In the genomic region with DNA sequence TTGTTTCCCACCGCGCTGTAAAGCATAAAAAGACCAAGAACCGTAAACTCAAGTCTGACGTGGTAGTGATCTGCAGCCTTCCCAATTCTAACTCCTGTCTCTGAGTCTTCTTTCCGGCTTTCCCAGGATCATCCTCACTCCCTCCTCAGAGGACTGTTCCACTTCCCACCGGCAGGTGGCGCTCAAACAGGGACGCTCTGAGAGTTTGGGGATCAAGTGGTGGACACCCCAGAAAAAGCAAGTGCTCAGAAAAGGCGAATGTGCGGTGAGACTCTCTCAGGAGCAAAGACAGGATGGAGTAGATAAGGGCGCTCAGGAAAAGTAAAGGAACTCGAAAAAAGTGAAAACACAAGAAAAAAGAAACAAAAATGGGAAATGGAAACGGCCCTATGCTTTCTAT, we compare ENCODE assay signal across 8 mouse cellular contexts. TPM values are rescaled to one million over a fixed set of nuclear protein-coding genes. Genes with fewer than 3 reads are reported as not detected.
DNase-seq lines count a peak whose midpoint lies in the region; ATAC-seq and TF ChIP-seq lines count a peak whose summit lies in the region.

No protein-coding gene starts in this region.

- TF ChIP-seq POLR2A in cortical plate, adult 2 months (IDR thresholded peaks at IDR 0.05; ENCODE audit: extremely low read depth, insufficient read depth, low read length): no peak
- TF ChIP-seq POLR2A in thymus, adult 2 months (IDR thresholded peaks at IDR 0.05; ENCODE audit: control insufficient read depth, extremely low read depth, insufficient read depth, low read length, poor library complexity): no peak

- peak; percentile 76 for TF ChIP-seq CTCF in cortical plate, adult 2 months (IDR thresholded peaks at IDR 0.05; ENCODE audit: extremely low read depth, insufficient read depth, low read length)
- peak; percentile 82; the same call in 1 of the 2 replicates for TF ChIP-seq CTCF in thymus, adult 2 months (IDR thresholded peaks at IDR 0.05; ENCODE audit: borderline replicate concordance, control insufficient read depth, extremely low read depth, insufficient read depth, low read length, poor library complexity)

- H3K27me3 ChIP-seq in liver, embryonic 11.5 days (replicated peaks; ENCODE audit: control insufficient read depth, insufficient read depth, low read length): no peaks in the 10 kb centered on the region
- no peaks in the 10 kb centered on the region for H3K27me3 ChIP-seq in neural tube, embryonic 11.5 days (ENCODE audit: control insufficient read depth, insufficient read depth, low read length)
- H3K27me3 ChIP-seq in thymus, adult 2 months (ENCODE audit: control insufficient read depth, insufficient read depth, low read length): no peaks in the 10 kb centered on the region

- DNase-seq in 3T3-L1 (ENCODE audit: low read depth, low spot score): peak; percentile 56
- DNase-seq in adrenal gland, adult (ENCODE audit: inconsistent age in 2 of 2, low spot score in 1 of 2): peak; percentile 67 to 85
- DNase-seq in heart, adult 18-20 months: peak; percentile 47 to 81
- peak; percentile 63 for DNase-seq in kidney, adult 18-20 months
- peak; percentile 47 for DNase-seq in liver, embryonic 11.5 days (ENCODE audit: low spot score)
- DNase-seq in neural tube, embryonic 11.5 days (ENCODE audit: low spot score): peak; percentile 66
- peak; percentile 52 for DNase-seq in thymus, adult 2 months

- no peak overlapping the region for H3K4me3 ChIP-seq in cortical plate, adult 2 months (ENCODE audit: insufficient read depth, low read length)
- H3K4me3 ChIP-seq in liver, embryonic 11.5 days (ENCODE audit: low read depth, low read length): no peak overlapping the region
- no peak overlapping the region for H3K4me3 ChIP-seq in neural tube, embryonic 11.5 days (ENCODE audit: low read depth, low read length)
- no peak overlapping the region for H3K4me3 ChIP-seq in thymus, adult 2 months (ENCODE audit: control insufficient read depth, insufficient read depth, low read length)

- H3K4me2 ChIP-seq in liver, embryonic 11.5 days: peak overlapping the region; percentile 40
- H3K4me2 ChIP-seq in neural tube, embryonic 11.5 days (ENCODE audit: low read depth): no peak overlapping the region

- whole genome bisulfite sequencing in liver, embryonic 11.5 days: 19% methylated on average over 13 of the region's 13 CpGs
- 26% methylated on average over 13 of the region's 13 CpGs for WGBS in neural tube, embryonic 11.5 days
- WGBS in thymus, adult 2 months: 52% methylated on average over 13 of the region's 13 CpGs

- H3K9ac ChIP-seq in liver, embryonic 11.5 days (ENCODE audit: low read depth, low read length): no peak overlapping the region
- H3K9ac ChIP-seq in neural tube, embryonic 11.5 days (ENCODE audit: low read length): no peak overlapping the region

- H3K27ac ChIP-seq in cortical plate, adult 2 months (ENCODE audit: insufficient read depth, low read length): no peak overlapping the region
- no peak overlapping the region for H3K27ac ChIP-seq in liver, embryonic 11.5 days (ENCODE audit: low read depth, low read length)
- no peak overlapping the region for H3K27ac ChIP-seq in neural tube, embryonic 11.5 days (ENCODE audit: low read depth, low read length)
- H3K27ac ChIP-seq in thymus, adult 2 months (ENCODE audit: control insufficient read depth, insufficient read depth, low read length): no peak overlapping the region

- no peaks in the 10 kb centered on the region for H3K4me1 ChIP-seq in cortical plate, adult 2 months (ENCODE audit: control insufficient read depth, insufficient read depth, low read length)
- peaks cover 13% of the 10 kb centered on the region; the same call in 1 of the 2 replicates for H3K4me1 ChIP-seq in liver, embryonic 11.5 days (replicated peaks; ENCODE audit: control insufficient read depth, insufficient read depth, low read length)
- H3K4me1 ChIP-seq in neural tube, embryonic 11.5 days (ENCODE audit: control insufficient read depth, insufficient read depth, low read length): no peaks in the 10 kb centered on the region
- H3K4me1 ChIP-seq in thymus, adult 2 months (replicated peaks; ENCODE audit: control insufficient read depth, insufficient read depth, low read length): no peaks in the 10 kb centered on the region

- H3K9me3 ChIP-seq in liver, embryonic 11.5 days (ENCODE audit: control insufficient read depth, low read length): no peaks in the 10 kb centered on the region
- H3K9me3 ChIP-seq in neural tube, embryonic 11.5 days (ENCODE audit: control insufficient read depth, low read length): no peaks in the 10 kb centered on the region

- no peak for ATAC-seq in liver, embryonic 11.5 days (replicated peaks; ENCODE audit: low FRiP score)
- ATAC-seq in neural tube, embryonic 11.5 days (ENCODE audit: insufficient read depth, low FRiP score, low TSS enrichment): no peak

- no peaks in the 10 kb centered on the region for H3K36me3 ChIP-seq in liver, embryonic 11.5 days (ENCODE audit: control insufficient read depth, insufficient read depth, low read length)
- no peaks in the 10 kb centered on the region for H3K36me3 ChIP-seq in neural tube, embryonic 11.5 days (ENCODE audit: control insufficient read depth, insufficient read depth, low read length)
- H3K36me3 ChIP-seq in thymus, adult 2 months (ENCODE audit: control insufficient read depth, insufficient read depth, low read length): peaks cover 13% of the 10 kb centered on the region

RNA-seq across cellular contexts. Expression of gene Pdcd5, which starts 39.4 kb away (rescaled TPM):
- polyA plus RNA-seq in cortical plate, adult 2 months (2012; rRNA removed): 95.4 and 99.8 TPM in 2 replicates
- total RNA-seq in heart, adult 18-20 months (2021): 100 to 1,000 TPM; 112 to 114 TPM
- 284 and 301 TPM in 2 replicates for polyA plus RNA-seq in liver, embryonic 11.5 days (2014; fragmentation: Nextera tagmentation; extraction: Ambion mirVana)
- polyA plus RNA-seq in neural tube, embryonic 11.5 days (2014; fragmentation: Nextera tagmentation; extraction: Ambion mirVana): 272 and 275 TPM in 2 replicates
- 47.6 and 50.1 TPM in 2 replicates for polyA plus RNA-seq in thymus, adult 2 months (2012; rRNA removed)
